Mouse (Mus musculus) skeletal muscle tissue, adult 2 months (tissue): ENCODE data around the gene Jade1.

Source experiments
- DNase-seq: peaks from one replicate; pipeline ENCODE4 v3.0.0-alpha.2; 2012; ENCODE audit warnings: low read depth, low spot score

Gene Jade1

GRCm38 (mm10) chr3:41599226-41599625 lies 43.7 kb downstream of the Jade1 start:
- no peak for DNase-seq

DNA sequence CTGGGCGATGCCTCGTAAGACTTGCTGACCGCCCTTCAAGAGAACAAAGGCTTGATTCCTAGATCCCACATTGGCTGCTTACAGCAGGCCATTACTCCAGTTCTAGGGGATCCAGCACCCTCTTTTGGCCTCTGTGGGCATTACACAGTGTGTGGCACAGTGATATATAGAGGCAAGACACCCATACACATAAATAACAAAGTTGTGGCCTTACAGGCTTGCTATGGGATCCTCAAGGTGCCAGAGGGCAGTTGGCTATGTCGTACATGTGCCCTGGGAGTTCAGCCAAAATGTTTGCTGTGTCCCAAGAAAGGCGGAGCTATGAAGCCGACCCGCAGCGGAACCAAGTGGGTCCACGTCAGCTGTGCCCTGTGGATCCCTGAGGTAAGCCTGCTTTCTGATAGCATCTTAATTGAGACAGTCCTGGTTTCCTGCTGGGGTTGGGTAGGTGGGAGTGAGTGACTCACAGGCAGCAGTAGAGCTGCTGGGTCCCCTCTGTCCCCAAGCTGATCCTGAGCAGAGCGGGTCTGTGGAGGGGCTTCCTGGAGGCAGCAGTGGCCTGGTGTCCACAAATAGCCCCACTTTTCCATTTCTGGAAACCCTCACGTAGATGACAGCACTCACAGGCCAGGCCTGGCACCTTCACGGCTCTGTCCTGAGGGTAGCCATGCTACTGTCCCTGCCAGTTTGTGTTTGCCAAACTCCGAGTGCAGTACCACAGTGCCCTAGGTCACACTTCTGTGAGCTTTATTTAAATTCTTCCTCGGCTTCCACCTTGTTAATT lies 44.5 kb downstream of the Jade1 start:
- peak; percentile 52 for DNase-seq

GRCm38 (mm10) chr3:41601226-41602020 lies 45.9 kb downstream of the Jade1 start:
- DNase-seq: no peak

GRCm38 (mm10) chr3:41602933-41603332 lies 47.4 kb downstream of the Jade1 start:
- DNase-seq: no peak

- no peak for DNase-seq
Observed at GRCm38 (mm10) chr3:41603470-41604019, 48.0 kb downstream of the Jade1 start.

- DNase-seq: no peak
Observed at GRCm38 (mm10) chr3:41604629-41605321, 49.2 kb downstream of the Jade1 start.

GRCm38 (mm10) chr3:41605601-41606329 lies 50.2 kb downstream of the Jade1 start:
- no peak for DNase-seq

DNA sequence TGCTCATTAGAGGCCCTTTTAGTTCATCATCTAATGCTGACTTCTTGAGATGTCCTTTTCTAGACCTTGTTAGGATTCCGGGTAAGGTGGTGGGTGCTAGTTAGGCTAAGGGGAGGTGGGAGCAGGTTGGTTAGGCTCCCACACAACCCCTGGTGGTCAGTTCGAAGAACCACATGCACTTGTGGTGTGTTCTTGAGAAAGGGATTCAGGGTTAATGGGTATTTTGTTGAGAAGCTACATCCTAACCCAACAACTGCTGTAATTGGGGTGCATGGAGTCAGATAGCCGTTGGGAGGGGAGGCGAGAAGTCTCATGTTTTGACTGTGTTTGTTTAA lies 50.8 kb downstream of the Jade1 start:
- DNase-seq: no peak

DNA sequence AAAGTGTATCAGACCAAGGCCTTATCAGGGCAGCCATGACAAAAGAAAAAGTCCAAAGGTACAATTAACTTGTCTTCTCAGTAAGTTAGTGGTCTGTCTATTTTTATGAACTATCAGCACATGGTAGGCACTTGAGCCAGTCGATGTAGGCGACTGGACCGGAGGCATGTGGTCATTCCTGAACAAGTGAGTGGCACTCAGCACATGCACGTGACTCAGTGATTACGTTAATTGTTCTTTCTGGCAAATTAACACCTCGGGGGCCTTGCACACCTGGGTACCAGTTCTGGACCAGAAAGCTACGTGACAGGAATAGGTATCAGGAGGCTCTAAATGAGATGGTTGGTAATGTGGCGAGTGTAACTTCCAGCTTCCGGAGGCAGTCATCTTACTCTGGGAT lies 51.5 kb downstream of the Jade1 start:
- no peak for DNase-seq

- DNase-seq: no peak
Observed at GRCm38 (mm10) chr3:41607467-41607866, 51.9 kb downstream of the Jade1 start.

DNA sequence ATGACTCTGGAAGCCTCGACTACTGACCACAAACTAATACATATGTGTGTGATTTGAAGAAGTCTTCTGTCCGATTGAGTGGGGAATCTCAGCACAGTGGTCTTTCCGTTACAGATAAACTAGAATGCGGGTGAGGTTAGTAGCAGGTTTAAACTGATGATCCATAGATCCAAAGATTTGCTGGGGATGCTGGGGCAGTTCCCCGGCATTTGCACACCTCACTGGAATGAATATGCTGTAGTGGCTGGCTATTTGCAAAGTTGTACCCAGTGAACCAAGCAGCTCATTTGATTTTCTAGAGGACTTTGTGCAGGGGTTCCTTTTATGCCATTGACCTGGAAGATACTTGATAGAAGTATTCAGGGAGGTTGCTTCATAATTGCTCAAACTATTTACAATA lies 53.5 kb downstream of the Jade1 start:
- no peak for DNase-seq

DNA sequence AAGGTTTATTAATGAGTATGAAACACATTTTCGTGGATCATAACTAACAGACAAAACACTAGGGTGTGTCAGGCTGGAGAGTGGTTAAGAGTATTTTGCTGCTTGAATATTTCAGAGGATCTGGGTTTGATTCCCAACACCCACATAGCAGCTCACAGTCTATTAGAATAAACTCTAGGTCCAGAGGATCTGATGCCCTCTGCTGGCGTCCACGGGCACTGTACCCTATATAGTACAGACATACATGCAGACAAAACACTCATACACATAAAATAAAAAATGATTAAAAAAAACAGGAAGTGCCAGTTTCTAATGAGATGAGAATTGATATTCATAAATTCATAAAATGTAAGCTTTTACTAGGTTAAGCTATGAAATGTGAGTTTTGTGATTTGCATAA lies 56.7 kb downstream of the Jade1 start:
- no peak for DNase-seq

- DNase-seq: no peak
Observed at GRCm38 (mm10) chr3:41613706-41614105, 58.2 kb downstream of the Jade1 start.

DNA sequence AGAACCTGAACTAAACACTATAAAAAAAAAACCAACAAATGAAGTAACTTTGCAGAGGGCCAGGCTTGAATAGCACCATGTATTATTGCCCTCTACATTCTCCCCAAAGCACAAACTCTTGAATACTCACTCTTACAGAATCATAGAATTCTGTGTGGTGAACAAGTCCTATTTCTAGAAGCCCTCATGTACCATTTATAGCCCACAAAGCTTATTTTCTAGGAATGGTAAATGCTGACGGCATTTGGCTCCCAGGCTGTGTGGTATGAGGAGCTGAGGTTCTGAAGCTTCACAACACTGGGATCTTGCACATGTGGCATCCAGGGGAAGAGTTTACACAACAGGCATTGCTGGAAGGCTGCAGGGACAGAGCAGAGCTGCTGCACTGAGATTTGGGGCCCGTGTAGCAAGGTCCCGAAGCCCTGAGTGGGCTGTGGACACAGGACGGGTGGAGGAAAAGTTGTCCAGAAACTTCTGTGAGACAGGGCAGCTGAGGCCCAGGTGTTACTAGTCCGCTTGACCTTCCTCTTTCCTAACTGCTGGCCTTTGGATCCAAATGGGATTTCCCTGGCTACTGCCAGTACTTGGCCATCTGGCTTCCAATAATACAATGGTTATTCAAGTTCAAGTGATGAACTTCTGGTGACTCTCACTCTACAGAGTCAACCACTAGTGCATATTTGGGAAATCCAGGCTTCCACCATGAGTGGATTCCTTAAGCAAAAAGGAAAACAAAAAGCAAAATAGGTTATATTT lies 58.9 kb downstream of the Jade1 start:
- no peak for DNase-seq

GRCm38 (mm10) chr3:41618036-41618435 lies 62.5 kb downstream of the Jade1 start:
- DNase-seq: no peak

DNA sequence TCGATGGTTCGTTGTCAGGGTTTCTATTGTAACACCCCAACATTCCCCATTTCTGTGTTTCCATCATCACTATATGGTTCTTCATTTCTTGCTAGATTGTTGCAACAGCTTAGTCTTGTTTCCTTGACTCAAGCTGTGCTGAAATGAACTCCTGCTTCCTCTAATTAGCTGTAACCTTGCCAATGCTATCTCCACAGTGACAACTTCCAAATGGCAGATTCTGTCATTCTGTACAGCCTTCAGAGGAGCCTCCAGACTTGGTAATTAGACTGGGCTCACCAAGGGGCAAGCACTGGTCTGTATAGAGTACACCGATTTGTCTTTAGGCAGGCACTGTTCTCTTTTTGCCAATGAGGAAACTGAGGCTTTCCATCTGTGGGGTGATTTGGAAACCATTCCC lies 63.0 kb downstream of the Jade1 start:
- no peak for DNase-seq

DNA sequence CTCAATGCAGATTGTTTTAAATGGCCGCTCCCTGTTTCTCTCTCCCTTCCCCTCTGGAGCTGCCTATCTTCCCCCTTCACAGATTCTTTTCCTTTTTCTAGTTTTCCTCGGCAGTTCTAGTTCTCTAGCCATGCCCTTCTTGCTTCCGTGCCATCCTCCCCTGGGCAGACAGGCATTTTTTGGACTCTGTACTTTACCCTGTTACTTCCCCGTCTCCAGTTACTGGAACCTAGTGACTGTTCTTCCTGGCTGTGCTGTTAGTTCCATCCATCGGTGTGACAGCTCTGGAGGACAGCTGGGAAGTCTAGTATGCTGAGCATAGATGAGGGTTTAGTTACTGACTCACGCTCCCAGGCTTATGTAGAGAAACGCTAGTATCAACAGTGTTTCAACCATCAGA lies 65.4 kb downstream of the Jade1 start:
- DNase-seq: no peak

- no peak for DNase-seq
Observed at GRCm38 (mm10) chr3:41655642-41656041, 100.1 kb downstream of the Jade1 start.
